Mouse (Mus musculus) telencephalon, adult 2 months (tissue): ENCODE results near the gene Nsun5.
"Not testable (repeated sequence)": the region's sequence is repeated elsewhere in the genome, so short reads cannot be mapped to it uniquely, and the experiment has no call there.

Experiments
- DNase-seq: peaks from one replicate; pipeline ENCODE4 v3.0.0-alpha.2; 2011; ENCODE audit warnings: low read depth, low spot score

Nsun5 gene

DNA sequence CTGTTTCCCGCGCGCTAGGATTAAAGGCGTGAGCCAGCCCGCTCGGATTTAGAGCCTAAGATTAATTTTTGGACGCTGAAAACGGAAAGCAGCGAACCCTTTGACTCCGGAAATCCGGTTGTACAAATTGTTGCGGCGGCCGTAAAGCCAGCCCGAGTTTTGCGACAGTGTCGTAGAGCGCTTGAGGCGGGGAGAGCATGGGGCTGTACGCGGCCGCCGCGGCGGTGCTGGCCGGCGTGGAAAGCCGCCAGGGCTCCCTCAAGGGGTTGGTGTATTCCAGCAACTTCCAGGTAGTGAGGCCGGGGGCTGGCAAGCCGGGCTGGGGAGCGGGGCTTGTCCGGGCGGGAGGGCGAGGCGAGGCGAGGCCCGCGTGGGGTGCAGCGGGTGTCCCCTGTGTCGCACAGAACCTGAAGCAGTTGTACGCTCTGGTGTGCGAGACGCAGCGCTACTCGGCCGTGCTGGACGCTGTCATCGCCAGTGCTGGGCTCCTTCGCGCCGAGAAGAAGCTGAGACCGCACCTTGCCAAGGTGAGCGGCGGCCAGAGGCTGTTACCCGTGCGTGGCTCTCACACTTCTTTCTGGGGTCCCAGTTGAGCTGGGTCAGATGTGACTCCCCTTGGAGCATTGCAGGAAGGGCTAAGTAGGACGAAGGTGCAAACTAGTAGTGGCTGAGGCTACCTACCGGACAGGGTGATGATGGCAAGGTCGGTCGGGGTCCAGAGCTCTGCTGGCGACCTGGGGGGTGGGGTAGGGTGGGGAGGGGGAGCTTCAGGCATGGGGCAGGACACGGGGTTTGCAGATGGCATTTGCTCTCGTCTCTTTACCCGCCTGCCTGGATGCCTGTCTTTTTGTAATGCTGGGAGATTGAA is at the start of gene Nsun5:
Gene Nsun5, plus strand, starts transcription at position 167 of the 868 bp plus-strand sequence.
- peak; percentile 90 for DNase-seq

DNA sequence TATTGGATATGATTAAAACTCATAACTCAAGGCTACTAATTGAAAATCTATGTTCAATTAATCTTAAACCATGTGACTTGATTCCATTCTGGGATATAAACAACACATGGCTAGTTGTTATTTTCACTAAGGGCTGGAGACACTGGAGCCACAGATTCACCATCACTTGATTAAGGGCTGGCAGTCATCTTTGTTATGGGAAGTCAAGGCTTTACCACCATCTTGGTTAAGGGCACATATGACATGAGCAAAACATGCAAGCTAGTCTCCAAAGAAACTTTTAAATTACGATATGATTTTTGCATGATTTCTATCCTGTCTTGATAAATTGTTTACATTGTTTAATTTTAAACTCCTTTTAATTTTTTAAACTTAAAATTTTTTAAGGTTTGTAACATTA is 47.6 kb upstream of the Nsun5 start:
- no peak for DNase-seq

DNA sequence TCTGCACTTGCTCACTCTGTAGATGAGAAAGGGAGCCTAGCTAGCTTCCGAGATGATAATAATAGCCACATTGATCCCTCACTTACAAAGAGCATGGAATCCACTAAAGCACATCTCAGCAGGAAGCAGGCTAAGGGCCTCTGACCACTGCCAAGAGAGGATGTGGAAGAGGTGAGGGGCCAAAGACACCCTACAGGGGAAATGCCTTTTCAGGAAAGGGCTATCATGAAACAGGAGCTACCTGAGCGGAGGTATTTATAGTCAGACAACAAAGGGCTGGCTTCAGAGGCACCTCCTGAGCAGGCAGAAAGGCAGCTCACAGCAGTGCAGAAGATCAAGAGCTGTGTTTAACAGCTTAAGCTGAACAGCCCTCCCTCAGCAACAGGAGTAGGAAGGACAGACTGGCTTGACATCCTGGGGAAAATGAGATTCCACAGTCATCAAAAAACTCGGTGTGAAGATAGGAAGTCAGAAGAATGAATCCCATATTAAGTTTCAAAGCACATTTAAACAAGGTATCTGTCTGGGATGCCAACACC is 43.6 kb upstream of the Nsun5 start:
- peak; percentile 16 for DNase-seq

DNA sequence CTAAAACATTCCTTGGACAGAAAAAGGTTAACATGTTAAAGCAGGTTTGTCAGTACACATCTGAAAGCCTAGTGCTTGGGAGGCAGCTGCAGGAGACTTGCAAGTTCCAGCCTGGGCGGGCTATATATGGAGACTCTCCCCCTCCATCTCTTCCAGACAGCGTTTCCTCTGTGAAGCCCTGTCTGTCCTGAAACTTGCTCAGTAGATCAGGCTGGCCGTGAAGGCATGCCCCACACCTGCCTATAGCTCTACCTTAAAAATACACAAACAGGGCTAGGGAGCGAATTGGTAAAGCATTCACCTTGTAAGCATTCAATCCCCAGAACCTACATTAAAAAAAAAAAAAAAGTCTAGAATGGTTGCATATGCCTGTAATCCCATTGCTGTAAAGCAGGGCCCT is 40.3 kb upstream of the Nsun5 start:
- DNase-seq = no peak

DNA sequence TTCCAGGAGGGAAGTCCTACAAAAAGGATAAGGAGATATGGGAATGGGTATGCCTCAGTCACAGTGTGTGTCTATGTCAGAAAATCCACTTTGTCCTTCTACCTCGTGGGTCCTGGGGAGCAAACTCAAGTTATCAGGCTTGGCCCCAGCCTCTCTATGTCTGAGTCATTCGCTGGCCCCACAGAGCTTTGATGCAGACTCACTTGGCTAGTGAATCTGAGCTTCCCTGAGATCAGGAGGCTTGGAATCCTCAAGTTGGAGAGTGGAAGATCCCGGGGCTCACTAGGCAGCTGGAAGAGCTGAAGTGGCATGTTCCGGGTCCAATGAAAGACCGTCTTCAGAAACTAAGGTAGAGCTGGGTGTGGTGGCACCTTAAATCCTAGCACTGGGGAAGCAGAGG is 39.6 kb upstream of the Nsun5 start:
- no peak for DNase-seq

DNA sequence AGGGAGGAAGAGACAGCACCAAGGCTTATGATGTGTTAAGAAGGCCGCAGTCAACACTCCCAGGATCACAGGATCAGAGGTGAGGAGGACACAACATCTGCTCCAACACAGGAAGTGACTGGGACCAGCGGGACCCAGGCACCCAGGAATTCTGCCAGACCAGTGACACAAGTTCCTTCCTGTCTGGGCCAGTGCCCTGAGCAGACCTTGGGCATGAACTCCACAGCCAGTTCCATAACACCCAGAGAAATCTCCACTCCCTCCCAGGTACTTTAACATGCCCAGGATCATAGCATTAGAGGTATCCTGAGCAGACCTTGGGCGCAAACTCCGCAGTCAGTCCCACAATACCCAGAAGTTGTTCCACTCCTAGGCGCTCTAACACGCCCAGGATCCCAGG is 38.6 kb upstream of the Nsun5 start:
- no peak for DNase-seq

DNA sequence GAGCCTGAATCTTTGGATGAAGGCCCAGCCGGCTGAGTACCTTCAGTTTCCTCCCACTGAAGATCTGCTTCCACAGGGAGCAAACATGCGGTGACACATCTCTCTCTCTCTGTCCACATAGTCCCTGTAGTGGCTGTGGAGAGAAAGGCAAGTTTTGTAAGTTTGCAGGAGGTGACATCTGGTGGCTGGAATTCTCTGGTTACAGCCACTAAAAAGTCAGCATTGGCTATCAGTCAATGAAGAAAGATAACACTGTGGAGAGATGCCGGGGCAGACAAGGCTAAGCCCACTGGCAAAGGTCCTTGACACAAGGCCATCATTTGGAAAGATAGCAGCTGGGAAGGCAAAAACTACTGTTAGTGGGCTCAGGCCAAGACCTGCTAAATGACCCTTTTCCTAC is 32.2 kb upstream of the Nsun5 start:
- DNase-seq = no peak

DNA sequence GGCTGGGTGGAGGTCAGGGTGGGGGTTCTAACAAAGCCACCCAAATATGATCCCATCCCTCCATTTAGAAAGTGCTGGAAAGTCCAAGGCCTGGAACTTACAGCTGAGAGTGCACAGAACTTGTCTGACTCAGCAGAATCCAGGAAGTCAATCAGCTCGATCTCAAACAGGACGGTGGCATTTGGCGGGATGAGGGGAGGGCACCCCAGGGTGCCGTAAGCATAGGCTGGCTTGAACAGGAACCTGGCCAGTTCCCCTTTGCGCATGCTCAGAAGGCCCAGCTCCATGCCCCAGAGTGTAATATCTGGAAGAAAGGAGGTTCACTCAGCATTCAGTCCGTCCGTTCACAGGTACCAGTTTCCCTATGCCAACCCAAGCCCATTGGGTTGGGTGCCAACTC is 23.8 kb upstream of the Nsun5 start:
- DNase-seq = no peak

DNA sequence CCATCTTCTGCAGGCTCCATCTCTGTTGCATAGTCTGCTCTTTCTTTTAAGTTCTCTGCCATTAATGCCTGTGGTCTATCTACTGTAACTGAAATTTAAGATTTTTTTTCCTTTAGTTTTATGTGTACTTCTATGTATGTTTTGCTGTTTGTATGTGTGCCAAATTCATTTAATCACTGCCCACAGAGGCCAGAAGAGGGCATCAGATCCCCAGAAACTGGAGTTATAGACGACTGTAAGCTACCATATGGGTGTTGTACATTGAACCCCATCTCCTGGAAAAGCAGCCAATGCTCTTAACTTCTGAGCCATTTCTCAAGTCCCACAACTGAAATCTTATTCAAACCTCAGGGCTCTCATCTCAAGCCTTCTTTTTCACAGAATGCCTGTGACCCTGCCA is 23.3 kb upstream of the Nsun5 start:
- DNase-seq = no peak

DNA sequence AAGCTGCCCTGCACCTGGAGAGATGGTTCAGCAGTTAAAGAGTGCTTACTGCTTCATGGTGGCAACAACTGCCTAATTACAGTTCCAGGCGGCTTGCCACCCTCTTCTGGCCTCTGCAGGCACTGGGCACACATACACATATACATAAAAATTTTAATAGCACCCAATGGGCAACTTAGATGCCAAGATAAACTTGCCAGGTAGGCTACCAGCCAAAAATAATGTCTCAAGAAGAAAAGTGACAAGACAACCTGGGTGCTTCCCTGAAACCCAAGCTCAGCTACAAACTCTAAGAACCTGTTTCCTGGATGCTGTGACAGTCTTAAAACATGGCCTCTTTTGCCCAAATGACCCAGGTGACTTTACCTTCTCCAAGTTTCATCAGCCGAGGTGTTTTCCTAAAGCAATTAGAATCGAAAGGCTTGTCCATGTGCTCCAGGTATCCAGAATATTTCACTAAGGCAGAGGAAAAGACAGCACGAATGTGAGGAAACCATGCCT is 22.2 kb upstream of the Nsun5 start:
- no peak for DNase-seq

DNA sequence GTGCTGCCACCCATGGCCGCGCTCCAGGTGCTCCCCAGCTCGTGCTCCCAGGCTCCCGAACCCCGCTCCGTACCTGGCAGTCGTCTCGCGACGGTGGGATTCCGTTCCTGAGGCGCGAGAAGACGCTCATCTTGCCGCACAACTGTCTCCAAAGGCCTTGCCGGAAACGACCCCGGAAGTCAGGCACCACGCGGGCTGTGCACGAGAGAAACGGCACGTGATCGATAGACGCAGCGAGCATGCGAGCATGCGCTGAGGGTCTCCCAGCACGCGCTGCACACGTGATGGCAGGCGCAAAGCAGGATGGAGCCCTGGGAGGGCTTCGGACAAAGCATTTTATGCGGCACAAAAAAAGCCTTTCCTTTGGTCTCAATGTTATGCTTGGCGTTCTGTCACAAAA is 19.9 kb upstream of the Nsun5 start, which contains the start of gene Fkbp6:
Gene Fkbp6, minus strand, starts transcription at position 183 of the 400 bp plus-strand sequence.
- DNase-seq = no peak

DNA sequence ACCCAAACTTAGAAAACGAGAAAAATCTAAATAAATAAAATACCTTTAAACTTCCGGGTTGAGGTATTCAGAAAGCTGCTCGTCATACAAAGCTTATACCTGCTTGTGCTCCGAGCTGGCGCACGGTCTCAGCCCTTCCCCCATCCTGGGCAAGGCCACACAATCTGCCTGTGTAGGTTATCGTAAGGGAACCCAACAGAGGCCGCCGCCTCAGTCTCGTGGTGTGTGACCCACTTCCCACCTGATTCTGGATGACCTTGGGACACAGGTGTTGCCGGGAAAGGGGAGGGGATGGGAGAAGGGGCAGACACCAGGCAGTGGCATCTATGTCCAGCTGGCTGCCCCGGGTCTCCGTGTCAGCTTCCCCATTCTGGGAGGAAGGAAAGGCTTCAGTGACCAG is 18.1 kb upstream of the Nsun5 start:
- DNase-seq = no peak

DNA sequence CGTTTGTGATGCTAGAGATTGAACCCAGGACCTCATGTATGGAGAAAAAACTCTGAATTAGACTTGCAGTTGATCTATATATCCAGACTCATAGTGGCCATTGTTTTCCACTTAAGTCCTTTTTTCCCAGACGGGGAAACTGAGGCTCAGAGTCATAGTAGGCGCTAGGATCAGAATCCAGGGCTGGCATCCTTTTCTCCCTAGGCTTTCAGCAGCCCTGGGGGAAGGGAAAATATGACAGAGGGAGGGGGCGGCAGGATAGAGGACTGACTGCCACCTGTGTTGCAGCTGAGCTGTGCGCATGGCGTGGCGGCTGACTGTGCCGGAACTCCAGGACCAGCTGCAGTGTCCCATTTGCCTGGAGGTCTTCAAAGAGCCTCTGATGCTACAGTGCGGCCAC is 16.8 kb upstream of the Nsun5 start, which contains the start of gene Trim50:
Gene Trim50, plus strand, starts transcription at position 301 of the 400 bp plus-strand sequence.
- DNase-seq = no peak

DNA sequence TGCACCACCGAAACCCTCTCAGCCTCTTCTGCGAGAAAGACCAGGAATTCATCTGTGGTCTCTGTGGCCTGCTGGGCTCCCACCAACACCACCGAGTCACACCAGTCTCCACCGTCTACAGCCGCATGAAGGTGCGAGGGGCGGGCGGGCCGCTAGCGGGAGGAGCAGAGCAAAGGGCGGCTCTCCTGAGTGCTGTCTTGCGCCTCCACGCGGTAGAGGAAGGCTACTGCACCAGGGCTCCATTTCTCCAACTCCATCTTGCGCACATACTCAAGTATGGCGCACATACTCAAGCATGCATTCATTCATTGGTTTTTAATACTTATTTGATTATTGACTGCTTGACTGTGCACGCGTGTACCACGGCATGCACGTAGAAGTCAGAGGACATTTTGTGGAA is 16.2 kb upstream of the Nsun5 start:
- DNase-seq = no peak

DNA sequence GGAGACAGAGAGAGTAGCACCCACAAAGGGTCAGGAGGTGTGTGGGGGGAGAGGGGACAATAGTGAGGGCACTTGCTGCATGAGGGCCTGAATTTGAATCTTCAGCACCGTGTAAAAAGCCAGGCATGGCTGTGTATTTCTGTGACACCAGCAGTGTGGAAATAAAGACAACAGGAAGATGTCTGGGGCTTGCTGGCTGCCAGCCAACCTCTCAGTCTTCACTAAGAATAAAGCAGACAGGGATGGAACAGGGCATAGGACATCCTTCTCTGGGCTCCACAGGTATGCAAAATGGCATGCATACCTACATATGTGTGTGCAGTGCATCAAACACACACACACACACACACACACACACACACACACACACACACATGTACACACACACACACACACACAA is 13.7 kb upstream of the Nsun5 start:
- no peak for DNase-seq

DNA sequence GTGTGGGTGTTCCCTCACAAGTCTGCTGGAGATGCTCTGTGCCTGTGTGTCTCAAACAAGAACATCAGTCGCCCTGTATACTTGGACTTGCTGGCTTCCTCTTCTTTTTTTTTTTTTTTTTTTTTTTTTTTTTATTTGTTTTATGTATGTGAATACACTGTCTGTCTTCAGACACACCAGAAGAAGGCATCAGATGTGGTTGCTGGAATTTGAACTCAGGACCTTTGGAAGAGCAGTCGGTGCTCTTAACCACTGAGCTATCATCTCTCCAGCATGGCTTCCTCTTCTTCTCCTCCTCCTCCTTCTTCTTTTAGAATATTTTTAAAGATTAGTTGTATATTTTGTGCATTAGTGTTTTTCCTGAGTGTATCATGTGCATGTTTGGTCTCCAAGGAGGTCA is 12.2 kb upstream of the Nsun5 start:
- no peak for DNase-seq

DNA sequence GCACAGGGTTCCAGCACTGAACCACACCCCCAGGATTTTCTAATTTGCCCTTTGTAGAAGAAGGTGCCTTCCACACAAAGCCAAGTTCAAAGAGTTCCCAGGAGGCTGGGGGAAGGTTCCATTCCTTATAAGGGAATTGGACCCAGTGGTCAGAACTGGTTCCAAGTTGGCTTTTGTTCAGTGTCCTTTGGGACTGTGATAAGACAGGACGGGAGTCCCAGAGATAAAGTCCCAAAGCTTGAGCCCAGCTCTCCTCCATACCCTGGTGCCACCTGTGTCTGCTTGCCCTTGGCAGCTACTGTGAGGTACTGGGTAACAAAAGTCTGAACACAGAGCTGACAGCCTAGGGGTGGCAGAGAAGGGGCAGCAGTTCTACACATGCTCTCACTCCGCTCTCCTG is 10.0 kb upstream of the Nsun5 start:
- DNase-seq = no peak

DNA sequence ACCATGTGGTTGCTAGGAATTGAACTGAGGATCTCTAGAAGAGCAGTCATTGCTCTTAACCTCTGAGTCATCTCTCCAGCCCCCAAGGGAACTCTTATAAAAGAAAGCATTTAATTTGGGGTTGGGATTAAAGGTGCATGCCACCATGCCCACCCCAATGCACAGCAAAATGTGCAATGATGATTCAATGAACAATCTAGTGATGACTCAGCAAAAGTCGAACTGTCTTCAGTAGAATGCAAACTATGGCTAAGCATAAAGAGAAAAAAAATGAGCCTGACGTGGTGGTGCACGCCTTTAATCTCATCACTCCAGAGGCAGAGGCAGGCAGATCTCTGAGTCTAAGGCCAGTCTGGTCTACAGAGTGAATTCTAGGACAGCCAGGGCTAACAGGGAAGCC is 7.2 kb upstream of the Nsun5 start:
- no peak for DNase-seq

DNA sequence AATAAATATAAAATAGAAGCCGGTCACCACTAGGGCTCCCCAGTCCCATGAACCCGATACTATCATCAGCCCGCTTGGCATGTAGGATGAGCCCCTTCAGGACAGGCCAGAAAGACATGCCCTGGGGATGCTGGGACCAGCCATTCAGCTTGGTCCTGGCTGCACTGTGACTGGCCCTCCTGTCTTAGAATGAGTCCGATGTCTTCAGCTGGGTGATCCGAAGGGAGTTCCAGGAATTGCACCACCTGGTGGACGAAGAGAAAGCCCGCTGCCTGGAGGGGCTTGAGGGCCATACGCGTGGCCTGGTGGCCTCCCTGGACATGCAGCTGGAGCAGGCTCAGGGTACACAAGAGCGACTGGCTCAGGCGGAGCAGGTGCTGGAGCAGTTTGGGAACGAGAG is 6.2 kb upstream of the Nsun5 start:
- DNase-seq = no peak

DNA sequence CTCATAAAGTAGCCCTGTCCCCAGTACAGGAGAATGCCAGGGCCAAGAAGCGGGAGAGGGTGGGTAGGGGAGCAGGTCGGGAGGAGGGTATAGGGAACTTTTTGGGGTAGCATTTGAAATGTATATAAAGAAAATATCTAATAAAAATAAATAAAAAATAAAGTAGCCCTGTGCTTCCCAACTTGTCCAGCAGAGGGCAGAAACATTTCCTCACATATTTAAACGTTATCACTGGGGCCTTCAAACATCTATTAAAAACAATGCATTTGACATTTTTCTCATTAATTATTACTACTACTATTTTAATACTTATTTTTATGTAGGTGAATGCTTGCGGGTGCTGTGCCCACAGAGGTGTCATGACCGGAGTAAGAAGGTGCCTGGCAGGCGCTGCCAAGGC is 1.9 kb upstream of the Nsun5 start:
- no peak for DNase-seq

DNA sequence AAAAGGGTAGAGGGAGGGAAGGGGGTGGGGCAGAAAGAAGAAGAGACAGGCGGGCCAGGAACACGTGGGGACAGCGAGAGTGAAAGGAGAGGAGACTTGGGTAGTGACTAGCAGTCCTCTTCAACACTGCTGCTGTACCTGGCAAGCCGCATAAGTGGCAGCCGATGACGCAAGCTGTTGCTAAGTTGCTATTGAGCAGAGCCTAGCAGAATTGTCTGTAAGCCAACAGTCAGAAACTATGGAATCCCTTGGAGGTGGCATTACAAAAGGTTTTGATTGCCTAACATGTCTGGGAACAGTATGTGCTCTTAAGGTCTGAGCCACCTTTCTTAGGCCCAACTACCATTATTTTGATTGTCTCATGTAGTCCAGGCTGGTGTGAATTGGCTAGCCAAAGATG is 1.4 kb upstream of the Nsun5 start:
- DNase-seq = no peak

DNA sequence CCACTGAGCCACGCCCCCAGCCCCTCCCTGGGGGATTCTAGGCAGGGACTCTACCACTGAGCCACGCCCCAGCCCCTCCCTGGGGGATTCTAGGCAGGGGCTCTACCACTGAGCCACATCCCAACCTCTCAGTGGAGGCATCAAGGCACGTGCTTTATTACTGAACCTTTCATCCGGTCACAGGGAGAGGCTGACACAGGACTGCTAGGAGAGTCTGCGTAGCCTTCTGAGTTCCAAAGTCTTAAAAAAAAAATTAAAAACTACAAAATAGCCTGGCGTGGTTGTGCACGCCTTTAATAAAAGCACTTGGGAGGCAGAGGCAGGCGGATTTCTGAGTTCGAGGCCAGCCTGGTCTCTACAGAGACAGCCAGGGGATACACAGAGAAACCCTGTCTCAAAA is 557 bp upstream of the Nsun5 start:
- not testable (repeated sequence) for DNase-seq

DNA sequence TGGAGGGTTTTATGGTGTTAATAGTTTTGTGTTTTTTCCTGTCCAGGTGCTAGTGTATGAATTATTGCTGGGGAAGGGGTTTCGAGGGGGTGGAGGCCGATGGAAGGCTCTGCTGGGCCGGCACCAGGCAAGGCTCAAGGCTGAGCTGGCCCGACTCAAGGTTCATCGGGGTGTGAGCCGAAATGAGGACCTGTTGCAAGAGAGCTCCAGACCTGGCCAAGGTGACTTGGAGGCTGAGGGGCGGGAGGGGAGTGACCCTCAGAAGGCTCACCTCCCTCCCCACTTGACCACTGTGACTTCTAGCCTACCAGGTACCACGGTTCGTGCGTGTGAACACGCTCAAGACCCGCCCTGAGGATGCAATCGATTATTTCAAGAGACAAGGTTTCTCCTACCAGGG is 1.4 kb downstream of the Nsun5 start:
- no peak for DNase-seq
